ENCODE assay signal across 17 mouse cellular contexts in the genomic region with DNA sequence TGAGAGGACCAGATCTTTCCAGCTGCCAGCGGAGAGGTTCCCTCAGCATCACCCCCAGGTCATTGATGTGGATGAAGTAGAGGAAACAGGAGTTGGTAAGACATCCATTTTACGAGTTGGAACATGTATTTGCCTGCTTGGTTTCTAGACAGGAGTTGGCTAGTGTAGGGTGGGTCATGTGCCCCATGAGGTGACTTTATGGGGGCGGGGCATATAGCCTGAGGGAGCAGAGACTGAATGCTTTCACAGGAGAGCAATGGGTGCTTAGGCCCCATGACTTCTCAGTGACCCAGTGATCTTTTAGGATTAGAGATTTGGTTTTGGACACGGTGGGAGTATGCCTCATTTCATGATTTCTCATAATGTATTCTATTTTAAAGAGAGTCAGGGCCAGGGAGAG. TPM values are rescaled to one million over a fixed set of nuclear protein-coding genes. Genes with fewer than 3 reads are reported as not detected.
"Had no signal": no experiment of that assay in that cellular context is flagged by ENCODE, and none has a peak within 500 bp of the region (broad histone marks: within the 10 kb centered on the region; RNA-seq: fewer than 3 reads in every experiment).

No protein-coding gene starts in this region.

- H3K27me3 ChIP-seq: limb, embryonic 12.5 days; limb, embryonic 15.5 days; neural tube, embryonic 13.5 days had no signal

- ATAC-seq: liver, postnatal 0 days; lung, postnatal 0 days had no signal

- H3K4me3 ChIP-seq: limb, embryonic 12.5 days; limb, embryonic 15.5 days; neural tube, embryonic 13.5 days had no signal

- H3K36me3 ChIP-seq: neural tube, embryonic 13.5 days had no signal

- H3K4me2 ChIP-seq: limb, embryonic 12.5 days; limb, embryonic 15.5 days; liver, embryonic 11.5 days; lung, embryonic 14.5 days; neural tube, embryonic 13.5 days had no signal

- H3K9ac ChIP-seq: limb, embryonic 12.5 days; limb, embryonic 15.5 days; liver, embryonic 14.5 days; liver, postnatal 0 days; lung, embryonic 14.5 days; neural tube, embryonic 13.5 days had no signal

- H3K4me1 ChIP-seq: limb, embryonic 12.5 days; limb, embryonic 15.5 days; neural tube, embryonic 13.5 days had no signal

- H3K27ac ChIP-seq: limb, embryonic 12.5 days; limb, embryonic 15.5 days; liver, embryonic 14.5 days; macrophage; neural tube, embryonic 13.5 days had no signal

- H3K9me3 ChIP-seq: limb, embryonic 12.5 days; limb, embryonic 15.5 days; neural tube, embryonic 13.5 days had no signal

- DNase-seq: kidney, adult 18-20 months; kidney, adult 9 months; kidney, postnatal 14 days; kidney, postnatal 4 days; left cerebral cortex, postnatal 4 days; liver, postnatal 0 days; lung, embryonic 14.5 days; thymus, adult 18-20 months; thymus, postnatal 36 days had no signal

RNA-seq across cellular contexts. Expression of a gene that starts 31.2 kb away (rescaled TPM):
- total RNA-seq: megakaryocyte, adult 5-6 weeks had no signal
